Mouse (Mus musculus): ENCODE results near the gene Ankfy1. TPM values are rescaled to one million over a fixed set of nuclear protein-coding genes. Genes with fewer than 3 reads are reported as not detected.
"Not testable (repeated sequence)": the region's sequence is repeated elsewhere in the genome, so short reads cannot be mapped to it uniquely, and the experiment has no call there.

Gene Ankfy1
- total RNA-seq, 2 experiments from 2014 or later: 36.5 to 38.6 TPM

DNA sequence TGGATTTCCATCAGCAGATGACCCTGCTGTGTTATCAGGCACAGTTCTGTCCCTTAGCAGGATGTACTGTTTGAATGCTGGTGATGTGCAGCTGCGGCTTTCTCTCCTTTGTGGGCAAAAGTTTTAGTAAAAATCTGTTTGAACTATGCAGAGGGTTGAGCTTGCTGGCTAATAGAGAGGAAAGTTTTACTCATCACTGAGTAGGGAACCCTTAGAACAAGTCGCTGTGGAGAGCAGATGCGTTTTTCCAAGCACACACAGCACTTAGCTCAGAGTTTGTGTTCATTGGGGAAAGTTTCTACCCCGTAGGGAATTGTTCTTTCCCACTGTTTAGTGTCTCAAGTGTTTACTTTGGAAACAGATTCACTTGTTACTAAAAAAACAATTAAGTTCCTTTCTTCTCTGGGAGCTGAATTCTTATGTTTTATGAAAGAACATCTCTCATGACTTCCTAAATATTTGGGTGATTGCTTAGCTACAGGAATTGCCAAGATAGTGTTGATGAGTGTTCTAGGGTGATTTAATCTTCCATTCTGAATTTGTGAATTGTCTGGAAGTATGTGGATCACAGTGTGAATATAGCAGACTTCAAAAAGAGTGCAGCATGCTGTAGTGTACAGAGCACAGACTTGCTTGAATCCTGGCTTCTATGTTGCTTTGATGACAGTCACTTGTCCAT is 45.2 kb downstream of the Ankfy1 start:
- no peak for DNase-seq (ENCODE audit: low spot score in 2 of 2)
- Histone ChIP-seq H3K4me3 (no peak overlapping the region), H3K27ac (no peak overlapping the region; the same call in 1 of the 2 replicates)
- TF ChIP-seq CTCF (conservative IDR thresholded peaks at IDR 0.05): no peak

DNA sequence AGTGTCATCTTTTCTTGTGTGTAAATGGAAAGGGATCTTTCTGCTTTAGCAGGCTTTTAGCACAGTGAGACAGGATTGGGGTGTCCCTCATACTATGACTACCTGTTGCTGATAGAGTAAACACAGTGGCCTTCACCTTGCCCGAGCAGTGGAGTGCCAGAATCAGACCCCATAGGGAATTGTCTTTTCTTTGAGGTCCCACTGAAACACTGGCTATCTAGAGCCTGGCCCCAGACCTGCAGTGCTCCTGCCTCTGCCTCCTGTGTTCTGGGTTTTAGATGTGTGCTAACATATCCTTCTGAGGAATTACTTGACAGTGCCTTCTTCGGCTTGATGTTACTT is 45.7 kb downstream of the Ankfy1 start:
- DNase-seq (ENCODE audit: low spot score in 2 of 2): no peak
- TF ChIP-seq CTCF (conservative IDR thresholded peaks at IDR 0.05): no peak
- no peak overlapping the region; the same call in 1 of the 2 replicates for H3K27ac ChIP-seq
- no peak overlapping the region for H3K4me3 ChIP-seq

GRCm38 (mm10) chr11:72736320-72736719 is 46.5 kb downstream of the Ankfy1 start:
- Histone ChIP-seq H3K4me3 (no peak overlapping the region), H3K27ac (no peak overlapping the region)
- no peak for TF ChIP-seq CTCF (conservative IDR thresholded peaks at IDR 0.05)
- no peak for DNase-seq (ENCODE audit: low spot score in 2 of 2)

DNA sequence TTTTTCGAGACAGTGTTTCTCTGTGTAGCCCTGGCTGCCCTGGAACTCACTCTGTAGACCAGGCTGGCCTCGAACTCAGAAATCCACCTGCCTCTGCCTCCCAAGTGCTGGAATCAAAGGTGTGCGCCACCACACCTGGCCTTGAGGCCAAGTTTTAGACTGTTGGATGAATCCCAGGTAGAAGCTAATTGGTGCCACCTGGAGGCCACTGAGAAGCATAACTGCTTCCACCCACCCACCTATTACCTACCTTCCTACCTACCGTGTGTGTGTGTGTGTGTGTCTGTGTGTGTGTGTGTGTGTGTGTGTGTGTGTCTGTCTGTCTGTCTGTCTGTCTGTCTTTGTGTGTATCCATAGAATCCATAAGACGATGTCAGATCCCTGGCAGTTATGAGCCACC is 47.7 kb downstream of the Ankfy1 start:
- TF ChIP-seq CTCF (conservative IDR thresholded peaks at IDR 0.05): peak; percentile 53
- DNase-seq (ENCODE audit: low spot score in 2 of 2); H3K27ac ChIP-seq; H3K4me3 ChIP-seq: not testable (repeated sequence)

DNA sequence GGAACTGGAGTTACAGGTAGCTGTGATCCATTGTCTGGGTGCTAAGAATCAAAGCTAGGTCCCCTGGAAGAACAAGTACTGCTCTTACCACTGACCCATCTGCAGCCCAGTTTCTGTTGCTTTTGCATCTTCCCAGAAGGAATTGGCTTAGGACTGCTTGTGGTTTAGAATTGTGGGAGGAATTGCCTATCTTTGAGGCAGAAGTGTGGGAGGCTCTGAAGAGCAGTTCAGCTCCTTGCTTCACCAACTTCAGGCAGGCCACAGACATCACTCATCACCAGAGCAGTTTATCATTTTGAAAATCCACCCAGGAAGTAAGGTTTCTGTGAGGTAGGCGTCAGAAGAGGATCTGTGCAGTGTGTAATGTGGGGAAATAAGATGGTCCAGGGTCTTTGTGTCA is 49.2 kb downstream of the Ankfy1 start:
- DNase-seq (ENCODE audit: low spot score in 2 of 2): no peak
- TF ChIP-seq CTCF (conservative IDR thresholded peaks at IDR 0.05): no peak
- Histone ChIP-seq H3K27ac (no peak overlapping the region), H3K4me3 (no peak overlapping the region)

DNA sequence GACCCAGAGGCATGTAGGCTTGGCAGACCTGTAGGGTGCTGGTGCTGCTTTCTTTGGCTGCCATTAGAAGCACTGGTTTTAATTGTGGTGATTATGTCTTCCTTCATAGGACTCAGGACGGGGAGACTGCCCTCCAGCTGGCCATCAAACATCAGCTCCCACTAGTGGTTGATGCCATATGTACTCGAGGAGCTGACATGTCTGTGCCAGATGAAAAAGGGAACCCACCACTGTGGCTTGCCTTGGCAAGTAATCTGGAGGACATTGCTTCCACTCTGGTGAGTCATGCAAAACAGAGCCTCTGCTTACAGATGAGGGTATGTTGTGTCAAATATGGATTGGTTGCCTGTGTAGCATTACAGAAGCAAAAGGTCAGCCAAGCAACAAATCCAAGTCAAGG is 62.1 kb downstream of the Ankfy1 start:
- peak; percentile 43 for TF ChIP-seq CTCF (conservative IDR thresholded peaks at IDR 0.05)
- Histone ChIP-seq H3K27ac (no peak overlapping the region), H3K4me3 (no peak overlapping the region)
- no peak for DNase-seq (ENCODE audit: low spot score in 2 of 2)

DNA sequence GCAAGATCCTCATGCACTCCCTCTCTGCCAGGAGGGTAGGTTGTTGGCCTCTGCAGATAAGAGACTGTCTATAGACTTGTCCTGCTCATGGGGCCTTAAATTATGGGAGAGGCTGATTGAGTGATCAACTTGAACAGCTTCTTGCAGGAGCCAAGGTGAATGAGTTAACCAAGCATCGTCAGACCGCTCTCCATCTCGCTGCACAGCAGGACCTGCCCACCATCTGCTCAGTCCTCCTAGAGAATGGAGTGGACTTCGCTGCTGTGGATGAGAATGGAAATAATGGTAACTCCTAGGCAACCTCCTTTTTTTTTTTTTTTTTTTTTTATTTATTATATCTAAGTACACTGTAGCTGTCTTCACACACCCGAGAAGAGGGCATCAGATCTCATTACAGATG is 68.5 kb downstream of the Ankfy1 start:
- DNase-seq (ENCODE audit: low spot score in 2 of 2): no peak
- no peak for TF ChIP-seq CTCF (conservative IDR thresholded peaks at IDR 0.05)
- Histone ChIP-seq H3K4me3 (no peak overlapping the region), H3K27ac (no peak overlapping the region)

DNA sequence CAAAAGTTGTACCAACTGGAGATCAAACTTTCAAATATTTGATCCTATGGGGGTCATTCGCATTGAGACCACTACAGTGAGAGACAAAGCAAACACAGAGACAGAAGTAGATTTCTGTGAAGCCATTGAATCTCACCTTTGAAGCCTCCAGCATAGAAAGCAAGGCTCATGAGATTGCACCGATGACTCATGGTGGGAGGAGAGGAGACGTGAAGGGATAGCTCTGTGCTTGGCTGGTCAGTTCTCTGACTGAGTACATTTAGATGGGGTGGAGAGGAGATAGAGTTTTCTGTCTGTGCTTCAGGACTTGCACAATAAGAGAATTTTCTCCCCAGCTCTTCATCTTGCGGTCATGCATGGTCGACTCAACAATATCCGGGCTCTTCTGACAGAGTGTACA is 69.8 kb downstream of the Ankfy1 start:
- Histone ChIP-seq H3K4me3 (no peak overlapping the region), H3K27ac (no peak overlapping the region)
- TF ChIP-seq CTCF (conservative IDR thresholded peaks at IDR 0.05): no peak
- DNase-seq (ENCODE audit: low spot score in 2 of 2): no peak

GRCm38 (mm10) chr11:72760781-72761180 is 71.0 kb downstream of the Ankfy1 start:
- Histone ChIP-seq H3K4me3 (no peak overlapping the region), H3K27ac (no peak overlapping the region)
- no peak for DNase-seq (ENCODE audit: low spot score in 2 of 2)
- no peak for TF ChIP-seq CTCF (conservative IDR thresholded peaks at IDR 0.05)

DNA sequence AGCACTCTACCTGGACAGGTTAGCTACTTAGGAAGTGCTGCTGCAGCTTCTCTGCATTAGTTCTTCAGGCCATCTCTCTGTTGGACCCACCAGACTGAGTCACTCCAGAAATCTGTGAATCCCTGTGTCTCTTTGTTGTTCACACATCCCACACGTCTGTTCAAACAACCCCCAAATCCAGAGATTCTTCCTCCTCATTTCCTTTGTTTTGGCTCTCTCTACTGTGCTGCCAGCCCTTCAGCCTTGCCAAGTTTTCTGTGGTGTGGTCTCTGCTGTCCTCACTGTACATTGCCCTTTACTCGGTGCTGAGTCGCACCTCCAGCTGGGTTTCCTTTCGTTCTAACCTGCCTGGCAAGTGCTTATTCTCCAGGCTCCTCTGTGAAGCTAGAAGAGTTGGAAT is 74.5 kb downstream of the Ankfy1 start:
- DNase-seq (ENCODE audit: low spot score in 2 of 2): no peak
- Histone ChIP-seq H3K27ac (no peak overlapping the region), H3K4me3 (no peak overlapping the region)
- TF ChIP-seq CTCF (conservative IDR thresholded peaks at IDR 0.05): no peak

- Histone ChIP-seq H3K4me3 (no peak overlapping the region), H3K27ac (no peak overlapping the region)
- DNase-seq (ENCODE audit: low spot score in 2 of 2): no peak
- TF ChIP-seq CTCF (conservative IDR thresholded peaks at IDR 0.05): no peak
Observed at GRCm38 (mm10) chr11:72767716-72768115, 77.9 kb downstream of the Ankfy1 start.

DNA sequence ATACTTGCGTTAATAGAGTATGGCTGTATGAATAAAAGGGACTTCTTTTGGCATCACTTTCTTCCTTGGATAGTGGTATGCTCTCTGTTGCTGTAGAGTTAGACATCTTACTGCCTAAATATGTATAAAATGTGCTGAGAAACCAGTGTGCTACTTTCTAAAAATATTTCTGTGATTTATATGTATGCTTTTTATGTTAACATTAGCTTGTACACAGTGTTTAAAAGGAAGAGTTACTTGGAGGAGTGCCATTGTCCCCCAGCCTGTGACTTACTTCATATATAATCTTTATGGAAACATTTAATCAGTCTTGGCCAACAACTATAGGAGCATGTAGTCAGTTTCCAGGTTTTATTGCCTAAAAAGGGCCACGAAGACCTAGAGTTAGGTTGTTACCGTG is 79.3 kb downstream of the Ankfy1 start:
- no peak overlapping the region for H3K4me3 ChIP-seq
- no peak for TF ChIP-seq CTCF (conservative IDR thresholded peaks at IDR 0.05)
- no peak for DNase-seq (ENCODE audit: low spot score in 2 of 2)
- H3K27ac ChIP-seq: no peak overlapping the region

DNA sequence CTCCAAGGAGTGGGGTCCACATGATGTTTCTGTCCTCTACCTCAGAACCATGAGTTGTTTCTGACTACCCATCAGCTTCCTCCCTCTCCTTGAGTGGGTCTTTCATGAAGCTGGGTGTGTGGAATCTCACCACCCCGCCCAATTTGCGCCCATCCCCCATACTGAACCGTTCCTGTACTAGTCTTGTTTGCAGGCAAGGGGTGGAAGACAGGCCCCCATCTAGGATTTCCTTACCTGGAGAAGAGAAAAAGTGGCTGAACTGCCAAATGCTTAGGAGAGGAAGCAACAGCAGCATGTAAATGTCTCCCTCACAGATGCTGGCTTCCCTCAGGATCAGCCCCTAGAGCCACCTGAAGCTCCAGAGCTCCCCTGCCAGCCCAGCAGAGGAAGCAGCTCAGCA is 80.5 kb downstream of the Ankfy1 start:
- DNase-seq (ENCODE audit: low spot score in 2 of 2): no peak
- no peak overlapping the region for H3K4me3 ChIP-seq
- H3K27ac ChIP-seq: no peak overlapping the region
- no peak for TF ChIP-seq CTCF (conservative IDR thresholded peaks at IDR 0.05)

GRCm38 (mm10) chr11:72770816-72771215 is 81.0 kb downstream of the Ankfy1 start:
- DNase-seq (ENCODE audit: low spot score in 2 of 2): no peak
- no peak overlapping the region for H3K4me3 ChIP-seq
- H3K27ac ChIP-seq: no peak overlapping the region
- TF ChIP-seq CTCF (conservative IDR thresholded peaks at IDR 0.05): no peak

- no peak overlapping the region for H3K4me3 ChIP-seq
- H3K27ac ChIP-seq: no peak overlapping the region
- no peak for TF ChIP-seq CTCF (conservative IDR thresholded peaks at IDR 0.05)
- no peak for DNase-seq (ENCODE audit: low spot score in 2 of 2)
Observed at GRCm38 (mm10) chr11:72771461-72771860, 81.7 kb downstream of the Ankfy1 start.
